Mouse (Mus musculus) stomach, embryonic 16.5 days (tissue): ENCODE data around the gene Pla1a. TPM values are rescaled to one million over a fixed set of nuclear protein-coding genes. Genes with fewer than 3 reads are reported as not detected.
A peak's percentile ranks its signal among the peaks of the same experiment; 100 is the strongest.

Experiments used
- ATAC-seq: fragments of 200-750 bp; cut with Nextera tagmentation; 2 replicates; pipeline ENCODE4 v1.8.0; 2017; ENCODE audit warnings: moderate number of reproducible peaks, moderate TSS enrichment; ENCODE audit not compliant: insufficient read depth, low FRiP score
- H3K27ac ChIP-seq: fragments of 300-500 bp; sonication (generic); 2 replicates; pipeline ENCODE4 v1.5.1; 2014; ENCODE audit warnings: low read length
- H3K27me3 ChIP-seq: fragments of 300-500 bp; sonication (generic); 2 replicates; pipeline ENCODE4 v1.6.1; 2014; ENCODE audit warnings: low read length, control low read depth, mixed read lengths; ENCODE audit not compliant: control insufficient read depth, insufficient read depth
- H3K36me3 ChIP-seq: fragments of 300-500 bp; sonication (generic); 2 replicates; pipeline ENCODE4 v1.6.1; 2014; ENCODE audit warnings: low read length; ENCODE audit not compliant: control insufficient read depth, insufficient read depth
- H3K4me1 ChIP-seq: fragments of 300-500 bp; sonication (generic); 2 replicates; pipeline ENCODE4 v1.6.1; 2014; ENCODE audit warnings: low read length, control low read depth, mixed read lengths; ENCODE audit not compliant: control insufficient read depth, insufficient read depth
- H3K4me2 ChIP-seq: fragments of 300-500 bp; sonication (generic); 2 replicates; pipeline ENCODE4 v1.6.1; 2014; ENCODE audit warnings: low read depth, low read length, mixed read lengths
- H3K4me3 ChIP-seq: fragments of 300-500 bp; sonication (generic); replicated peaks from 2 replicates; pipeline ENCODE4 v1.5.1; 2014; ENCODE audit warnings: mild to moderate bottlenecking, low read length
- H3K9ac ChIP-seq: fragments of 300-500 bp; sonication (generic); 2 replicates; pipeline ENCODE4 v1.6.1; 2014; ENCODE audit warnings: low read length
- H3K9me3 ChIP-seq: fragments of 300-500 bp; sonication (generic); replicated peaks from 2 replicates; pipeline ENCODE4 v1.6.1; 2016; ENCODE audit warnings: low read length, control low read depth; ENCODE audit not compliant: control insufficient read depth
- WGBS: fragments of 180-500 bp; shearing (Covaris S2); extraction: QIAGEN DNeasy Blood & Tissue Kit; methylation state at CpG from one replicate; pipeline ENCODE4 v1.1.7; 2014; 5-methylcytosine and 5-hydroxymethylcytosine counted together
- polyA plus RNA-seq: library from polyadenylated mRNA; unstranded; fragments of >200 nt; fragmentation: Nextera tagmentation; extraction: Ambion mirVana; gene quantifications from 2 replicates; pipeline ENCODE4 v1.2.1, GENCODE M21; 2015

Pla1a gene
- polyA plus RNA-seq, 1 experiment from 2014 or later = 2.6 TPM

- Histone ChIP-seq H3K9me3 (no peaks in the 10 kb centered on the region), H3K9ac (no peak overlapping the region), H3K36me3 (no peaks in the 10 kb centered on the region), H3K27me3 (no peaks in the 10 kb centered on the region), H3K4me2 (no peak overlapping the region), H3K4me1 (no peaks in the 10 kb centered on the region), H3K27ac (no peak overlapping the region), H3K4me3 (no peak overlapping the region)
- WGBS = 76% methylated on average over 8 of the region's 8 CpGs
- ATAC-seq = no peak
Measured at GRCm38 (mm10) chr16:38461749-38462148, 28.8 kb upstream of the Pla1a start.

GRCm38 (mm10) chr16:38459990-38460389 is 27.0 kb upstream of the Pla1a start:
- 91% methylated on average over 4 of the region's 4 CpGs for WGBS
- ATAC-seq = no peak

GRCm38 (mm10) chr16:38458600-38459280 is 25.8 kb upstream of the Pla1a start:
- Histone ChIP-seq H3K9ac (no peak overlapping the region), H3K4me2 (0 out of 2 replicates have a peak overlapping the region, but pooled peaks have one; percentile 9), H3K36me3 (no peaks in the 10 kb centered on the region), H3K27me3 (no peaks in the 10 kb centered on the region), H3K9me3 (no peaks in the 10 kb centered on the region), H3K4me1 (no peaks in the 10 kb centered on the region), H3K4me3 (0 out of 2 replicates have a peak overlapping the region, but pooled peaks have one; percentile 1), H3K27ac (peak overlapping the region; percentile 61)
- WGBS = 64% methylated on average over 6 of the region's 6 CpGs
- ATAC-seq = peak; percentile 82

More at GRCm38 (mm10) chr16:38459990-38460389, 27.0 kb upstream of the Pla1a start:
- H3K36me3 ChIP-seq = no peaks in the 10 kb centered on the region
- no peak overlapping the region for H3K9ac ChIP-seq
- H3K4me1 ChIP-seq = no peaks in the 10 kb centered on the region
- no peak overlapping the region for H3K27ac ChIP-seq
- H3K4me3 ChIP-seq = no peak overlapping the region
- H3K27me3 ChIP-seq = no peaks in the 10 kb centered on the region
- no peaks in the 10 kb centered on the region for H3K9me3 ChIP-seq
- H3K4me2 ChIP-seq = no peak overlapping the region

GRCm38 (mm10) chr16:38456812-38457567 is 24.0 kb upstream of the Pla1a start:
- Histone ChIP-seq H3K27me3 (no peaks in the 10 kb centered on the region), H3K4me2 (no peak overlapping the region), H3K9me3 (no peaks in the 10 kb centered on the region), H3K36me3 (no peaks in the 10 kb centered on the region), H3K4me1 (no peaks in the 10 kb centered on the region), H3K4me3 (no peak overlapping the region), H3K9ac (no peak overlapping the region), H3K27ac (no peak overlapping the region)
- ATAC-seq = no peak
- 52% methylated on average over 11 of the region's 11 CpGs for WGBS

- Histone ChIP-seq H3K4me3 (no peak within 1 kb of the TSS), H3K27me3 (no peaks in the 10 kb centered on the region), H3K4me1 (0 out of 2 replicates have a peak, but pooled peaks cover 6% of the 10 kb centered on the region), H3K4me2 (no peak within 1 kb of the TSS), H3K36me3 (no peaks in the 10 kb centered on the region), H3K27ac (no peak within 1 kb of the TSS), H3K9ac (no peak within 1 kb of the TSS), H3K9me3 (no peaks in the 10 kb centered on the region)
- WGBS = 68% methylated on average over 17 of the region's 17 CpGs
- no peak for ATAC-seq
Measured at GRCm38 (mm10) chr16:38455511-38456418, 22.8 kb upstream of the Pla1a start, which contains the start of gene Cd80. TSS of gene Cd80 (plus strand) at chr16:38455561.

GRCm38 (mm10) chr16:38454533-38455254 is 21.7 kb upstream of the Pla1a start:
- H3K9ac ChIP-seq = no peak overlapping the region
- H3K36me3 ChIP-seq = no peaks in the 10 kb centered on the region
- ATAC-seq = no peak
- 74% methylated on average over 11 of the region's 11 CpGs for WGBS
- H3K4me2 ChIP-seq = no peak overlapping the region
- no peaks in the 10 kb centered on the region for H3K9me3 ChIP-seq
- no peak overlapping the region for H3K4me3 ChIP-seq
- no peak overlapping the region for H3K27ac ChIP-seq
- H3K4me1 ChIP-seq = 0 out of 2 replicates have a peak, but pooled peaks cover 6% of the 10 kb centered on the region
- no peaks in the 10 kb centered on the region for H3K27me3 ChIP-seq

- ATAC-seq = no peak
- 0 out of 2 replicates have a peak, but pooled peaks cover 3% of the 10 kb centered on the region for H3K36me3 ChIP-seq
- WGBS = 84% methylated on average over 4 of the region's 4 CpGs
Measured at GRCm38 (mm10) chr16:38453952-38454351, 21.0 kb upstream of the Pla1a start.

GRCm38 (mm10) chr16:38453203-38453553 is 20.2 kb upstream of the Pla1a start:
- no peak for ATAC-seq
- Histone ChIP-seq H3K36me3 (0 out of 2 replicates have a peak, but pooled peaks cover 3% of the 10 kb centered on the region), H3K4me2 (peak overlapping the region; percentile 80), H3K4me3 (peak overlapping the region; percentile 86), H3K27me3 (no peaks in the 10 kb centered on the region), H3K9me3 (no peaks in the 10 kb centered on the region), H3K9ac (peak overlapping the region; percentile 98), H3K4me1 (0 out of 2 replicates have a peak, but pooled peaks cover 6% of the 10 kb centered on the region), H3K27ac (peak overlapping the region; percentile 96)
- WGBS = 20% methylated on average over 3 of the region's 3 CpGs

More at GRCm38 (mm10) chr16:38453952-38454351, 21.0 kb upstream of the Pla1a start:
- H3K27me3 ChIP-seq = no peaks in the 10 kb centered on the region
- H3K9ac ChIP-seq = no peak overlapping the region
- H3K4me2 ChIP-seq = no peak overlapping the region
- H3K27ac ChIP-seq = no peak overlapping the region
- 0 out of 2 replicates have a peak, but pooled peaks cover 6% of the 10 kb centered on the region for H3K4me1 ChIP-seq
- H3K9me3 ChIP-seq = no peaks in the 10 kb centered on the region
- H3K4me3 ChIP-seq = no peak overlapping the region
